Mouse (Mus musculus) thymus, postnatal 25 days (tissue): ENCODE results near the gene 4931429L15Rik.
A peak's percentile ranks its signal among the peaks of the same experiment; 100 is the strongest.

Experiments
- DNase-seq: peaks from one replicate; pipeline ENCODE4 v3.0.0; 2022

Gene 4931429L15Rik

GRCm38 (mm10) chr9:46327706-46328571 lies 8.2 kb upstream of the 4931429L15Rik start:
- no peak for DNase-seq

GRCm38 (mm10) chr9:46326694-46327405 lies 7.1 kb upstream of the 4931429L15Rik start:
- no peak for DNase-seq

- DNase-seq = no peak
Observed at GRCm38 (mm10) chr9:46320461-46320860, 675 bp upstream of the 4931429L15Rik start.

- no peak for DNase-seq
Observed at GRCm38 (mm10) chr9:46317957-46318356, 1.8 kb downstream of the 4931429L15Rik start.

- no peak for DNase-seq
Observed at GRCm38 (mm10) chr9:46316909-46317308, 2.9 kb downstream of the 4931429L15Rik start.

- DNase-seq = no peak
Observed at GRCm38 (mm10) chr9:46316388-46316787, 3.4 kb downstream of the 4931429L15Rik start.

- DNase-seq = no peak
Observed at GRCm38 (mm10) chr9:46315807-46316365, 3.9 kb downstream of the 4931429L15Rik start.

GRCm38 (mm10) chr9:46314921-46315320 lies 4.9 kb downstream of the 4931429L15Rik start:
- DNase-seq = no peak

GRCm38 (mm10) chr9:46314507-46314906 lies 5.3 kb downstream of the 4931429L15Rik start:
- peak; percentile 63 for DNase-seq

- DNase-seq = no peak
Observed at GRCm38 (mm10) chr9:46309121-46309520, 10.7 kb downstream of the 4931429L15Rik start.

GRCm38 (mm10) chr9:46302142-46302541 lies 17.6 kb downstream of the 4931429L15Rik start:
- peak; percentile 58 for DNase-seq

- no peak for DNase-seq
Observed at GRCm38 (mm10) chr9:46298381-46298780, 21.4 kb downstream of the 4931429L15Rik start.

- DNase-seq = peak; percentile 98
Observed at GRCm38 (mm10) chr9:46282631-46283436, 37.0 kb downstream of the 4931429L15Rik start, which contains the start of gene Bud13. Gene Bud13, plus strand, starts transcription at chr9:46283008.

- no peak for DNase-seq
Observed at GRCm38 (mm10) chr9:46274494-46274893, 45.3 kb downstream of the 4931429L15Rik start.

GRCm38 (mm10) chr9:46272677-46273454 lies 46.9 kb downstream of the 4931429L15Rik start, which contains the start of gene Zpr1:
Gene Zpr1, plus strand, starts transcription at chr9:46273064.
- DNase-seq = peak; percentile 89

- DNase-seq = peak; percentile 14
Observed at GRCm38 (mm10) chr9:46272070-46272469, 47.7 kb downstream of the 4931429L15Rik start.

GRCm38 (mm10) chr9:46270782-46271181 lies 49.0 kb downstream of the 4931429L15Rik start:
- DNase-seq = no peak

GRCm38 (mm10) chr9:46269125-46269524 lies 50.7 kb downstream of the 4931429L15Rik start:
- no peak for DNase-seq

GRCm38 (mm10) chr9:46268343-46268873 lies 51.4 kb downstream of the 4931429L15Rik start, which contains the start of gene Apoa5:
Gene Apoa5, plus strand, starts transcription at chr9:46268633.
- DNase-seq = no peak

- DNase-seq = no peak
Observed at GRCm38 (mm10) chr9:46261131-46261530, 58.7 kb downstream of the 4931429L15Rik start.

- no peak for DNase-seq
Observed at GRCm38 (mm10) chr9:46259111-46259510, 60.7 kb downstream of the 4931429L15Rik start.
